Mouse (Mus musculus): ENCODE data around the gene Enpp5.

Gene Enpp5

GRCm38 (mm10) chr17:44091512-44091911, 12.9 kb downstream of the Enpp5 start:
- DNase-seq (ENCODE audit: low spot score in 2 of 2): no peak

GRCm38 (mm10) chr17:44100486-44100885, 21.9 kb downstream of the Enpp5 start:
- no peak for DNase-seq (ENCODE audit: low spot score in 2 of 2)

- no peak for DNase-seq (ENCODE audit: low spot score in 2 of 2)
Observed at GRCm38 (mm10) chr17:44100906-44101305, 22.3 kb downstream of the Enpp5 start.

GRCm38 (mm10) chr17:44101961-44102360, 23.3 kb downstream of the Enpp5 start:
- no peak for DNase-seq (ENCODE audit: low spot score in 2 of 2)

GRCm38 (mm10) chr17:44105287-44106138, 26.9 kb downstream of the Enpp5 start, which contains the start of gene Enpp4:
Gene Enpp4, minus strand, starts transcription at chr17:44105809.
- DNase-seq (ENCODE audit: low spot score in 2 of 2): peak; percentile 78 to 90

GRCm38 (mm10) chr17:44108331-44108730, 29.7 kb downstream of the Enpp5 start:
- no peak for DNase-seq (ENCODE audit: low spot score in 2 of 2)

GRCm38 (mm10) chr17:44116584-44116983, 38.0 kb downstream of the Enpp5 start:
- no peak for DNase-seq (ENCODE audit: low spot score in 2 of 2)

GRCm38 (mm10) chr17:44117721-44118120, 39.1 kb downstream of the Enpp5 start:
- DNase-seq (ENCODE audit: low spot score in 2 of 2): no peak

- DNase-seq (ENCODE audit: low spot score in 2 of 2): no peak
Observed at GRCm38 (mm10) chr17:44118231-44118630, 39.6 kb downstream of the Enpp5 start.

GRCm38 (mm10) chr17:44121366-44122100, 42.9 kb downstream of the Enpp5 start:
- no peak for DNase-seq (ENCODE audit: low spot score in 2 of 2)

GRCm38 (mm10) chr17:44129092-44129750, 50.6 kb downstream of the Enpp5 start:
- DNase-seq (ENCODE audit: low spot score in 2 of 2): no peak

- DNase-seq (ENCODE audit: low spot score in 2 of 2): peak; percentile 33 to 53
Observed at GRCm38 (mm10) chr17:44130429-44130828, 51.8 kb downstream of the Enpp5 start.

GRCm38 (mm10) chr17:44134106-44134505, 55.5 kb downstream of the Enpp5 start:
- DNase-seq (ENCODE audit: low spot score in 2 of 2): no peak

- no peak for DNase-seq (ENCODE audit: low spot score in 2 of 2)
Observed at GRCm38 (mm10) chr17:44134545-44134944, 55.9 kb downstream of the Enpp5 start.

- DNase-seq (ENCODE audit: low spot score in 2 of 2): no peak
Observed at GRCm38 (mm10) chr17:44136018-44136417, 57.4 kb downstream of the Enpp5 start.

Data from frontal cortex, postnatal 10 days (tissue).